Mouse (Mus musculus) T-cell, adult 2 months (primary cell): ENCODE measurements around the gene Adcy6.
A peak's percentile ranks its signal among the peaks of the same experiment; 100 is the strongest.

Experiments used
- DNase-seq: peaks from one replicate; pipeline ENCODE4 v3.0.0; 2022; ENCODE audit warnings: low spot score

Adcy6 gene

DNA sequence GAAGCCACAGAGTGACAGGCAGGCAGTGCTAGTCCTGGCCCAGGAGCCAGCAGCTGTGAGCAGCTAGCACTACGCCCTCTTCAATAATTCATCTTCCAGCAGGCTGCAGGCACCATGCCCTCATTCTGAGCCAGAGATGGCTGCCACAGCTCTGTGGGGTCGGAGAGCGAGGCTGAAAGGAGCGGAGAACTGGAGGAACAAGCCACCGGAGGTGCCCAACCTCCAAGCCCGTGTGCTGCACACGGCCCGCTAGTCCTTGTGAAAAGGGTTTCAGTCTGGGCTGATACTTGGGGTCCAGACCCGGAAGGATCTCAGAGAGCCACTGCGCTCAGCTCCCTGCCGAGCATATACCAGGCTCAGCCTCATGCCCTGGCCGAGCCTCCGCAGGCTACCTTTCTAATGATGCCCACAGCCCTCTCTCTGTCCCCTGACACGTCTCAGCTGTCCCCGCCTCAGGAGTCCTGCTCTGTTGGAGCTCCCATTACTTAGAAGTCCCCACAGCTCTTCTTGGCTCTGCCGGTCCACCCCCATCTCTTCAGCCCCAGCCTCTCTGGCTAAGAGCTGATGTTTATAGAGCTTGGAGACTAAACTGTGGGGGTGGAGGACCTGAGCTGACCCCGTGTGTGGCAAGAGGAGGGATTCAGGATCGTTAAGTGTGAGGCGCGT lies 18.8 kb upstream of the Adcy6 start:
- DNase-seq: no peak

DNA sequence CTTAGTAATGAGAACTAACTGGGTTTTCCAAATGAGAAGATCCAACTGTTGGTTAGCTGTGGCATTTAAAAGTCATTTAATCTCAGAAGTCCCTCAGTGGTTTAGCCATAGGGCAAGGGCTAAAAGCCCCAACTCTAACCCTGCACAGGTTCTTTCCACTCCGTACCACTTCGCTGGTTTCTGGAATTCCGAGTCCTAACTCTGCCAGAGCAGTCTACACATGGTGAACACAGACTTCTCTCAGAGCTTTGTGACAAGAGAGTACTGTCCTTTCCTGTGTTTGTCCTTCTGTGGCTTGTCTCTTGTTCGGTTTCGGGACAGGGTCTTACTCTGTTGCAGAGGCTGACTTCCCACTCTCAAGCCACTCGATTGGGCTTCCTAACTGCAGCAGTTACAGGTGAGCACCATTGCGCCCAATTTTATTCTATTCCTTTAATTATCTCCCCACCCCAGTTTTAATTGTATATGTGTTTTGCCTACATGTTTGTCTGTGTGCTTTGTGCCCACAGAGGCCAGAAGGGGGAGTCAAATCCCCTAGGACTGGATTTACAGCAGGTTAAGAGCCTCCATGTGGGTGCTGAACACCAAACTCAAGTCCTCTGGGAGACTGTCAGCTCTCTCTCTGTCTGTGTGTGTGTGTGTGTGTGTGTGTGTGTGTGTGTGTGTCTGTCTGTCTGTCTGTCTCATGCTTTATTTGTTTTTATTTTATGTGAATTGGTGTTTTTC lies 16.8 kb upstream of the Adcy6 start:
- DNase-seq: no peak

DNA sequence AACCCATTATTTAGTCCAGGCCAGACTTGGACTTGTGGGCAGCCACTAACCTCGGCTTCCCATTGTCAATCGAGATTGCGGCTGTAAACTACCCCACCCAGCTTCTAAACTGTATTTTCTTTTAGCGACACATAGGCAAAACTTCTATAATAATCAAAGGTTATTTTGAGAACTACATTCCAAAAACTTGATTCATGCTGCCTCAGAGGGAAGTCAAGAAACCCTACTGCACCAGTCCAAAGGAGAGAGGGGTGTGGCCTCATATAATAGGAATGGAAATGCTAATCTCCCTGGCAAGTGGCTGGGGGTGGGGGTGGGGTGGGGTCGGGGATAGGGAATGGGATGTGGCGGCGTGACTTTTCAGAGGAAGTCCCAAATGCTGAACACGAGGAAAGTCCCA lies 16.2 kb upstream of the Adcy6 start:
- no peak for DNase-seq

DNA sequence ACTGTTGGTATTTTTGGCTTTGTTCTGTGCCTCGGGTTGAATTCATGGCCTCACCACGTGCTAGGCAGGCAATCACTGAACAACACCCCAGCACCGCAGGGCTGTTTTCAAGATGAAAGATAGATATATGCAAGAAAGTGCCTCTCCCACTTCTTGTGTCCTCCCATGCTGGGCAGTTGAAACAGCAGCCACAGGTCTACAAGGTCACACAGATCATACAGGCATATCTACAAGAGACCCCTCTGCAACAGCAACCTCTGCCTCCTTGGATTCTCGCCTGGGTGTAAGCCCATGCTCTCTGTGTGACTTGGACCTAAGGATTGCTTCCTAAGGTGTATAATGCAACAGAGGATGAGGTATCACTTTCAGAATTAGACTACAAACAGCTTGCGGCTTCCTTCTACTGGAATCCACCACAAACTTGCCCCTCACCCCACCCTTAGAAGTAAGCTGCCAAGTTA lies 13.5 kb upstream of the Adcy6 start:
- peak; percentile 65 for DNase-seq

DNA sequence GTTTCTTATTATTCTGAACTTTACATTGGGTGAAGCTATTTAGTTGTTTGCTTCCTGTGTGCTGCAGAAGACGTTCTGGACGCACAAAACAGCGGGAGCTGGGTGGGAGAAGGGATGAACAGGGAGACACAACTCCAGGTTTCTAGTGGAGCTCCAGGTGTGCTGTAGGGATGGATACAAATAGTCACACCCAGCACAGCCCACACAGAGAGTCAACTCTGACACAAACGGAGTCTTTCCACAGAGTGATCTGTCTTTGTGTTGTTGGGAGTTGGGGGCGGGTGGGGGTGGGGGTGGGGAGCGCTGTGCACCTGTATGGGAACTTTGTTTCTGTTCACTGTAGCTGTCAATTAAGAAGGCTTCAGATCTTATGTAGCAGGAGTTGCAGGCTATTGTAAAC lies 12.8 kb upstream of the Adcy6 start:
- no peak for DNase-seq

DNA sequence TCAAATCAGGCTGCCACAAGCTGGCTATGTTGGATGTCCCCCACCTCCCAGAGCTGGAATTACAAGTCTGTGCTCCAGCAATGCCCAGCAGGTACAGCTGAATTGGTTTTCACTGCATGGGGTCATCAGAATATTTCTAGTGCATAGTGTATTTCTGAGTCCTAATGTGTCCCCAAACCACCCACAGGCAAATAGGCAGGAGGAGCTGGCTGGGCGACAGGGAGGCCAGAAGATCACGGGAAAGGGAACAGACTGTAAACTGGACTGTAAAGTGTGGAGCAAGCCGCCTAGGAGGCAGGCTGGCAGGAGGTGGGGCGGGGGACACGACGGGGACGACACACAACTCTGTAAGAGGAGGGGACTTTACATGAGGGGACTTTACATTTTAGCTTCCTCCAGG lies 12.3 kb upstream of the Adcy6 start:
- no peak for DNase-seq

DNA sequence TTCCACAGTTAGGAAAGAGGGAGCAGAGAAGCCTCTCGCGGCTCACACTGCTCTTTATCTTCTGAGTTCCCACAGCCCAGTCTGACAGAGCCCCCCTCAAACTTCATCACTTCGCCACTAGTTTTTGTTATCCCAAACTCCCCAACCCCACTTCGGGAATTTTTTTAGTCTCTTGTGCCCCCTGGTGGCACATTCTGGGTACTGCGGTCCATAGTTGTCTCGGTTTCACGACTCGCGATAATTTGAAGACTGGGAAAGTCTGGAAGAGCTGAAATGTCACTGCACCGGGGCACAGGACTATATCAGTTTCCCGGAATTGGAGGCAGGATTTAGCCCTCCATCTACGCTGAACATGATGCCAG lies 7.3 kb upstream of the Adcy6 start:
- DNase-seq: peak; percentile 41

DNA sequence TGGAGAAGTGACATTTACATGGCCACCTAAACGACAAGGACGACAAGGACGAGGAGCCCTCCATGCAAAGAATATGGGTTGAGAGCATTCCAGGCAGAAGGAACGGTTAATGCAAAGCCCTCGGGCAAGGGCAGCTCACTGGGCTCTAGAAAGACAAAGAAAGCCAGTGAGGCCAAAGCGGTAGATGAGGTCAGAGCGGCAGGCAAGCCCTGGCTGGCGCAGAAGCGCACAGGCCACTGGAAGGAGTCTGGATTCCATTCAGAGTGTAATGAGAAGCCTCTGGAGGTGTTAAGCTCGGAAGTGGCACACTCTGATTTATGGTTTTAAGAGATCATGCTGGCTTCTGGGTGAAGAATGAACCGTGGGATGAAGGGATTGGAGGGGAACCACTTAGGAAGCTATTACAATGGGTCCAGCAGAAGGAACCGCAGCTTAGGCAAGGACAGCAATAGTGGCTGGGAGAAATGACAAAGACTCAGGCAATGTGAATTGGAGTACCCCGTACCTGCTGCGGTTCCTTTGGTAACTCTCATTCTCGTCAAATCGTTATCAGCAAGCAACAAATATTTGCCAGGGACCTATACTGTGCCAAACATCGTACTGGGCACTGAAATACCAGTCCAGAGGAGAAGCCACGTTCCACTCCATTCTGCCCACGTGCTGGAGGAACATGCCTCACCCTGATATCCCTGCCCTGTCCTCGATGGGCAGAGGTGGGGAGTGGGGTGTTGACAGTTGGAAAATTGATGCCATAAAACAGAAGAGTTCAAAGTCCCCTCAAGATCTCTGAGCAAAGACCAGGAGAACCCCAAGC lies 6.7 kb upstream of the Adcy6 start:
- no peak for DNase-seq

DNA sequence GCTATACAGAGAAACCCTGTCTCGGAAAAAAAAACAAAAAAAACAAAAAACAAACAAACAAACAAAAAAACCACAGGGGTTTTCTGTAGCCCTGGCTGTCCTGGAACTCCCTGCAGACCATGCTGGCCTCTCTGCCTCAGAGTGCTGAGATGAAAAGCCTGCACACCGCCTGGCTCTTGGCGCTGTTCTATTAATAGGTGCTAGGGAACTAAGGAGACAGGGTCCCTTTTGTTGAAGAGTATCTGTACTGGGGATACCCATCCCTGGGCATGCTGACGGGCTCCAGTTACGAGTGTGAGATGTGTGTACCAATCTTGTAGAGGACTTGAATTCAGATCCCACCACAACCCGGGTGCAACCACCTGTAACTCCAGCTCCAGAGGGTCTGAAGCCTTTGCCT lies 5.9 kb upstream of the Adcy6 start:
- DNase-seq: no peak

DNA sequence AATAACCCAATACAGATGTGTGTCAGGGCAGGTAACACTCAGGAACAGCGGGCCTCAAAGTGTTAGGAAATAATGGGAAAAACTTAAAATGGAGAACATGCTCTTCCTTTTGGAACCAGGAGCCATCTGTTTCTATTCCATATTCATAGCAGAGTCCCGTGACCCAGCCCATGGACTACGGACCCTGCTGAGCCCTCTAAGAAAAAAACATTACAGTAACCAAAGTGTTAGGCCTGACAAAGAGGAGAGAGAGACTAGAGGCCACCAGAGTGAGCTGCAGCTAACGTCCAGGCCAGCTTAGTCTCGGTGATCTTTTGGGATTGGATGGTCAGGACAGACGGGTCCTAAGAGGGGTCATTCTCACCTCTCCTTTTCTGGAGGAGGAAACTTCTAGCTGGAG lies 5.1 kb upstream of the Adcy6 start:
- no peak for DNase-seq

DNA sequence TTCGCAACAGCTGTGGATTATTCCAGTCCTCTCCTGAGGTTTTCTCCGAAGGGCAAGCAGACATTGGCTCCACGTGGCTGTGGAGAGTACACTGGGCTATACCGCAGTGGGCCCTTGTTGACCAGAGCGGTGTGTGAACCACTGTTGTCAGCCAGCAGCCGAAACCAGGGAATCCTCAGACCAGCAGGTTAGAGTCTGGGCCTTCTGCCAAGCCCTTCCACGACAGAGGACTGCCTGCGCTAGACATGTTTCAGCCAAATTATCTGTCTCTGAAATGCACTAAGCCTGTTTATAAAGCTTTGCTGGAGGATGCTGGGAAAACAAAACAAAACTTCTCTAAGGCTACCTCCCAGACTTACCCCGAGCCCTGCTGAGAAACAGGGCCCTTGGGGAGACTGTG lies 4.7 kb upstream of the Adcy6 start:
- DNase-seq: no peak

DNA sequence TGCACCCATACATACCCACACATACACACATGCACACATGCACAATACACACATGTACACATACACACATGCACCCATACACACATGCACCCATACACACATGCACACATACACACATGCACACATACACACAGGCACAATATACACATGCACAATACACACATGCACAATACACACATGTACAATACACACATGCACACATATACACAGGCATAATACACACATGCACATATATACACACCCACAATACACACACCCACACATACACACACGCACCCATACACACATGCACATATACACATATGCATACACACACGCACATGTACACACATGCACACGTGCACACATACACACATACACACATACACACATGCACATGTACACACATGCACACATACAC lies 2.4 kb upstream of the Adcy6 start:
- DNase-seq: no peak

DNA sequence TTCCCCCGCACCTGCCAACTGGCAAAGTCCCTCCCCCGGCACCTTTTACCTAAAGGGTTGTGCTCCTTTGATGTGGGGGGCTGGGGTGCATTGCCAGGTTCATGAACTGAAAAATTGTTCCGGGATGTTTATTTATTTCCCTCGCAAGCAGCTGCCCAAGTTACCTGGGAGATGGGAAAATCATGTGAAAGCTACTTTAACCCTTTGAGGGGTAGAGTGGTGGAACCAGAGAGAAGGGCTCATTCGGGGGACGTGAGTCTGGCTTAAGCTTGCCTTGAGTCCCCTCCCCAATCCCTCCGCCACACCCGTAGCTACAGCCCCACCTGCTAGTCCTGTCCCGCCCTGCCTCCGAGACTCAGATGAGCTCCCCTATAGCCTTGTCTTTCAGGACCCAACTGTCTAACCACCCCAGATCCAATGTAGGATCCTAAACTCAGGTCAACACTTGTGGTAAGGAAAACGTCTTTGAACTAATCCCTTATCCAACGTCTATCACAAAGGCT lies 306 bp upstream of the Adcy6 start:
- DNase-seq: no peak

DNA sequence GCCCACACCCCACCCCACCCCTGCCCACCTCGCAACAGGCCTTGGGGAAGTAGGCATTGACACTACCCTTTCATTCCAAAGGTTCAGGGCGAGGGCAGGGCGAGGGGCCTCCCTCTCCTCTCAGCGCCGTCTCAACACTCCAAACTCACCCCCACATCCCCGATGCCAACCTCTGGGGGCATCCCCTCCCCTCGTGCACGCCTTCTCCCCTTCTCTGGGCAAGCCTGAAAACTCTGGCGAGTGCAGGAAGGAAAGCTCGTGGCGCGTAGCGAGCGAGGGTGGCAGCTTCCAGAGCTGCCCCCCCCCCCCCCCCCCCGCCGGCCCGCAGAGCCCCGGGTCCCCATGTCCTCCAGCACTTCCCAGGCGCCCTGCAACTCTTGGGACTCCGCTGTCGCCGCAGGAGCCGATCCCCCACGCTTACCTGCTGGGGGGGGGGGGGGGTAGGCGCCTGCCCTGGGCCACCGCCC lies 1.1 kb downstream of the Adcy6 start:
- no peak for DNase-seq

DNA sequence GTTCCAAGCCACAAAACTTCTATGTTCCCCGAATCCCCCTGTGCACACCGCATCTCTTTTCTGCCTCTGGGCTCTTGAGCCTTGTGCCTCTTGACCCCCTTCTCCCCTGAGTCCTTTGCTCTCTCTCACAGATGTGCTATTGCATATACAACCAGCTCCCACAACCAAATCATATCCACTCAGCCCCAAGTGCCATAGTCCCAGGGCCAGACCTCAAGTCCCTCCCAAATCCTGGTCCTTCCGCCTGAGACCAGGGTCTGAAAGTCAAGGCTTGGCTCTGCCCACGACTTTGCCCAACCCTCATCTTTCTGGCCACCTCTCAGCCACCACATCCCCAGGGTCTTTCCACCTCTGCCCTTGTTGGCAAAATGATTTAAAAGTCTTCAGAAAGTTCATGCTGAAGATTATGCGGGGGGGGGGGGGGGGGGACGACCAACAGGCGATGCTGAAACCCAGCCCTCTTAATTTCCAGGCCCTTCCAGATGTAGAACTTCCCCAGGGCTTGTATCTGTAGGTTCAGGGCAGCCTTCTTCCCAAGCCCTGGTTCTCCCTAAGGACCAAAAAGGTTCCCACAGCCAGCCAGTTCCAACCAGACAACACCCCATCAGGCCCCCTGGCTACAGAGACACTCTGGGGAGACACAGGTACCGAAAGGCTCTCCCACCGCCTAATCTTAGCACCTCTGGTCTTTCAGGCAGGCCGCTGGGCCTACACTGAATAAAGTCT lies 1.7 kb downstream of the Adcy6 start:
- DNase-seq: no peak

DNA sequence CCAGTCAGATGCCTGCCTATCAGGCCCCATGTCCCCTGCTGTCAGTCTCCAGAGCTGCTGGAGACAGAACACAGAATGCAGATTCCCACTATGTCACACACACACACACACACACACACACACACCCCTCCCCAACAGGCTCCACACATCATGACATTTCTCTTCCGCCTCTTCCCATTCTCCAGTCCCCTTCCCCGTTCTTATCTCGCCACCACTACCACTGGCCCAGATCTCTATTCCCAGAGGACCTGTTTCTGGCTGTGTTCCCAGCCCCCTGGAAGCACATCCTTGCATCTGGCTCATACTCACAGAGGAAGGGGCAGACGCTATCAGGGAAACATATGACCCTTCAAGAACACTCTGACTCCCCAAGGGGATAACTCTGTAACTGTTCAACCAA lies 2.3 kb downstream of the Adcy6 start:
- DNase-seq: no peak

DNA sequence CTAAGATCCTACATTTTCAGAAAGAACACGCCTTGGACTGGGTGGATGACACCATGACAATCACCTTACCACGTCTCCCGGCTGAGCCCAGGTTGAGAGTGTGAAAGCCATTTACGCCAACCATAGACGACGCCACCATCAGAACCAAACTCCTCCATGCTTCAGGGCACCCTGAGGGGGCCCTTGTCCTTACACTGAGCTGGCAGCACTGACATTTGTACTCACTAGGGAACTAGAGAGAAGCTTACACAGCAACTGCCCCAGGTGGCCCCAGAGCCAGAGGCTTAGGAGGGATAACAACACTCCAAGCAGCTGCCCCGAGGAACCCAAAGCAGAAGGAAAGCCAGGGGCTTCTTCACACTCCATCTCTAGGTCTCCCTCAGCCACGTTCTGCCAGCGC lies 3.1 kb downstream of the Adcy6 start:
- DNase-seq: no peak

DNA sequence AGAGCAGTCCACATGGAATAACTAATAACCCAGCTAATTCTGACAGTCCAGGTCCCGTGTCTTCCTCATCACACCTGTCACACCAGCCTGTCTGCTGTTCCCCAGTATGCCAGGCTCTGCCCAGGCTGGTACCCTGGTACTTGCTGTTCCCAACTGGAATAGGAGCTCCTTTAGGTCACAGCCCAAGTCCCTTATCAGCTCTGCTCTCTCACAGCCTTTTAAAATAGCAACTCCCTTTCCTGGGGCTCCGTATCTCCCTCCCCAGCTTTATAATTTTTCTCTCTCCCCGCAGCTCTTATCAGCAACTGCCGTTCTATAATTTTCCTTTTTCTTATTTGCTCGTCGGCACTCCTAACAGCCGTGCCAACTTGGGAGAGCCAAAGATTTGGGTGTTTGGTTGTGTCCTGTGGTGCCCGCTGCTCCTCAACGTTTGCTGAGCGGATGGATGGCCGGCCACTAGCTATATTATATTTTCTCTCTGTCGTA lies 3.8 kb downstream of the Adcy6 start:
- DNase-seq: no peak

DNA sequence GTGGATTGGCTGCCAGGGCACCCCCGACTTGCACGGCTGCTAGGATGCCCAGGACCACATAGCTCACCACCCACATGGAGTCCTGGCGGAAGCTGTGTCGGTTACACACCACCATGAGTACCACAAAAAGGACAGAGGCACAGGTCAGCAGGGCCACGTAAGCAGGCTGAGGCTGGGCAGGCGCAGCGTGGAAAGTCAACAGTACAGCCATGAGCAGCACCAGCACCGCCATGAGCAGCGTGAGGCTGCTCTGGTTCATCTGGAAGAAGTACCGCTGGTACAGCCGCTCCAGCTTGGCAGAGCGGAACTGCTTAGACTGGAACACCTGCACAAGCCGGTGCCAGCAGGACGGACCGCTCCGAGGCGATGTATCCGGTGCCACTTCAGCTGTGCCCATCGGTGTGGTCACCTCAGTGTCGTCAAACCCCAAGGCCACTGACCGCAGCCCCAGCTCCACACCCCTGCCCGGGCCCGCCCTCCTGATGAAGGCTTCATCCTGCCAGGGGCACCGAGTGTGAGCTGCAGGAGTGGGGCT lies 5.8 kb downstream of the Adcy6 start:
- no peak for DNase-seq

DNA sequence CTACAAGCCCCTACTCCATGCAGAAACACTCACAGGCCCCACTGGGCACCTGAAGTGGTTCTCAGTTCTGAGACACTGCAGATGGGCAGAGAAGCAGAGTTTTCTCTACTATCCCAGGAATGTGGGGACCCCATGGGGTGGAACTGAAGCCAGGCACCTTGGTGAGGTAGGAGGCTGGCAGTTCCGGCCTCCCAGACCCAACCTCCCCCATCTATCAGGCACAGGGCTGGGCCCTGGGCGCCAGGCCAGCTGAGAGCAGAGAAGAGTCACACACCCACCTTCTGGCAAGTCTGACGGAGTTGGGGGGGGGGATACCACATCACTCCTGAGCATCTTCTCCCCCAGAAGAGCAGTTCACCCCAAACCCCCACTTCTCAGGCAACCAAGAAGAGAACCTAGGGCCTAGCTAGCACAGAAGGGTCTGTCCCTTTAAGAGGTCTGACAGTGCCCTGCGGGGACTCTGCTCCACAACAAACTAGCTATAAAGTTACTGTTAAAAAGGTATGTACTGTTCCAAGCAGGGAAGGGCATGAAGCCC lies 6.9 kb downstream of the Adcy6 start:
- no peak for DNase-seq

DNA sequence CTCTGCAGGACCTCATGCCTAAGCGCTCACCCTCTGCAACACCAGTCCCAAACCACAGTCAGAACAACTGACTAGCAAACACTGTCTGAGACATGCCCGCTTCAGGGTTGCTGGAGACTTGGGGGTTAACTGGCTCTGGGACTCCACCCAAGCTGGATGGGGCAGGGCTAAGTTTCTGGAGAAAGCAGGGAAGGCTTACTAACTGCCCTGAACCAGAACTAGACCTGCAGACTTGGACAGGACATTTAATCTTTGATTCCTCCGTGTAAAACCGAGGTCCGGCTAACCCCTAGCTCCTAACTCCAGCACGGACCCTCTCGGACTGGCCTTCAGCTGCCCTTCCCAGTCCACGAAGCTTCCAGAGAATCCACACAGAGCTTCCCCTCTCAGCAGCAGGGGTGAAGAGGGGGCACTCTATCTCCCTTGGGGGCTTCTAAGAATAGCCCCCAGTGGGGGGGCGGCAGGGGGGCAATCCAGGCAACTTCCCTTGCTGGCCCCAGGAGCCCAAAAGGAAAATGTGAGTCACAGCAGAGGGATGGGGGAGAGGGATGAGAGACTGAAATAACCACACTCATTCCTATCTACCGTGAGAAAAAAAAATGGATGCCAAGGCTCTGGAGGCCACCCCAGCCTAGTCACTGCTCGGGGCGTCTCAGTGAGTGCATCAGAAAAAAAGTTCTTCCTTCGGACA lies 7.5 kb downstream of the Adcy6 start:
- DNase-seq: no peak
